Mouse (Mus musculus) C2C12 (cell line): Measurements from ENCODE around the gene Flrt1.

ENCODE experiments used
- CTCF ChIP-seq: IDR thresholded peaks from one replicate; pipeline ENCODE4 v1.5.1; 2011; ENCODE audit not compliant: control insufficient read depth, insufficient read depth, insufficient read length
- USF1 ChIP-seq: IDR thresholded peaks from one replicate; pipeline ENCODE4 v1.6.1; 2011; ENCODE audit warnings: low read depth, mild to moderate bottlenecking, control low read depth, moderate library complexity

GRCm38 (mm10) chr19:7106566-7106965 lies 1.0 kb upstream of the Flrt1 start:
- TF ChIP-seq CTCF = no peak
- TF ChIP-seq USF1 = no peak
